Mouse (Mus musculus): Measurements from ENCODE around the gene Grb2. TPM values are rescaled to one million over a fixed set of nuclear protein-coding genes. Genes with fewer than 3 reads are reported as not detected.

Gene Grb2
- polyA plus RNA-seq, 2 experiments: 22.4 to 26.0 TPM

- no peaks in the 10 kb centered on the region for H3K36me3 ChIP-seq (replicated peaks; ENCODE audit: control insufficient read depth, insufficient read depth, low read depth)
- ATAC-seq (ENCODE audit: insufficient read depth) (no peak), DNase-seq (ENCODE audit: low read depth in 3 of 3, low spot score in 3 of 3) (no peak)
- no peak overlapping the region for H3K4me3 ChIP-seq (ENCODE audit: insufficient read depth in 1 of 2, low read depth in 2 of 2, low read length in 2 of 2)
- H3K9me3 ChIP-seq (ENCODE audit: control insufficient read depth, low read length): no peaks in the 10 kb centered on the region
- no peak for TF ChIP-seq EP300 (IDR thresholded peaks at IDR 0.05; ENCODE audit: low read depth)
- no peak for TF ChIP-seq CTCF (IDR thresholded peaks at IDR 0.05; ENCODE audit: low read depth)
- H3K27ac ChIP-seq: no peak overlapping the region
- peaks cover 7 to 30% of the 10 kb centered on the region in 2 experiments for H3K4me1 ChIP-seq (replicated peaks; ENCODE audit: control insufficient read depth in 2 of 2, insufficient read depth in 2 of 2, low read length in 1 of 2)
- H3K4me2 ChIP-seq (ENCODE audit: low read depth): no peak overlapping the region
- no peaks in the 10 kb centered on the region for H3K27me3 ChIP-seq (ENCODE audit: control insufficient read depth, insufficient read depth, low read length)
- H3K9ac ChIP-seq (replicated peaks): no peak overlapping the region
- WGBS (ENCODE audit: insufficient replicate concordance): 68% methylated on average over 3 of the region's 3 CpGs
Measured at GRCm38 (mm10) chr11:115677511-115677910, 30.9 kb downstream of the Grb2 start.

DNA sequence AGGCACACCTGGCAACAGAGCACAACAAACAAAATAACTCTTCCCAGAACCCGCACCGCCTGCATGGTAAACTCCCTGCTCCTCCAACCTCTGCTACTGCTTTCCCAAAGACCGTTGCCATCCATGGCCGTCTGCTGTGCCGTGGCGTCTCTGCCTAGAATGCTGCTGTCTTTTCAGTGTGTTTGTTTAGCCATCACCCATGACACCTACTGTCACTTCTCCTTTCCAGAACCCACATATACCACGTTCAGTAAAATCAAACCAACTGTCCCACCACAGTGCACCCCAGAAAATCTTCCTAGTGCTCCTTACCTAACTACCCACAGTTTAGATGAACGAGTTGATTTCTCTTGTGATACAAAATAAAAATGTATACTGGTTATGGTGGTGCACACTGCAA, 31.7 kb downstream of the Grb2 start:
- H3K27ac ChIP-seq: no peak overlapping the region
- WGBS (ENCODE audit: insufficient replicate concordance): 64% methylated on average over 8 of the region's 8 CpGs

DNA sequence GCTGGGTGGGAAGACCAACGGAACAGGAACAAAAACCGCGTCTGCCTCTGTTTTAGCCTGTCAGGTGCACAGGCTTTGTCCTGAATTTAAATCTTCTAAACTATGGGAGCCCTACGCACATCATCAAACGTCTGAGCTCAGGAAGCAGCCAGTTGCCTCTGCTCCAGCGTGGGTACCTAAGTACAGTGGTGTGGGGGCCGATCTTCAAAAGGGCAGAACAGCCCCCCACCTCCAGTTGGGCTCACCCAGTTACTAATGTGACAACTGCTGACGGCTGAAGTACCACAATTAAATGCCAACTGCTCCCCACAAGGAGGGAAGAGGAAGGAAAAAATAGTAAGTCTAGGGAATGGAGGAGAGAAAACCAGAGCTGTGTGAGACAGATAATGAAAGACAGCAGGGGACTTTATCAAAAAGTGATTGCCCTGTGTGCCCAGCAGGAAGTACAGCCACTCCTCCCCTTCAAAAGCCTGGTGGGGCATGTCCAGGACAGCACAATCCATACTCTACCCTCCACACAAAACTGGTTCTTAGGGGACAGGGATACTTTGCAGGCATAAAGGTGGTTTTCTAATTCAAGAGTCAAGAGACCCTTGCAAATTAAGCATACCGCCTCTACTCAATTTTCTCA, 34.0 kb downstream of the Grb2 start:
- H3K27ac ChIP-seq: no peak overlapping the region

More for the DNA sequence above, 31.7 kb downstream of the Grb2 start:
- DNase-seq (ENCODE audit: low read depth in 3 of 3, low spot score in 3 of 3) (no peak), ATAC-seq (ENCODE audit: insufficient read depth) (no peak)
- H3K36me3 ChIP-seq (replicated peaks; ENCODE audit: control insufficient read depth, insufficient read depth, low read depth): no peaks in the 10 kb centered on the region
- no peak overlapping the region for H3K4me3 ChIP-seq (ENCODE audit: insufficient read depth in 1 of 2, low read depth in 2 of 2, low read length in 2 of 2)
- H3K4me1 ChIP-seq (replicated peaks; ENCODE audit: control insufficient read depth in 2 of 2, insufficient read depth in 2 of 2, low read length in 1 of 2): peaks cover 9 to 34% of the 10 kb centered on the region in 2 experiments
- no peaks in the 10 kb centered on the region for H3K9me3 ChIP-seq (ENCODE audit: control insufficient read depth, low read length)
- no peaks in the 10 kb centered on the region for H3K27me3 ChIP-seq (ENCODE audit: control insufficient read depth, insufficient read depth, low read length)
- no peak overlapping the region for H3K9ac ChIP-seq (replicated peaks)
- no peak overlapping the region for H3K4me2 ChIP-seq (ENCODE audit: low read depth)
- no peak for TF ChIP-seq CTCF (IDR thresholded peaks at IDR 0.05; ENCODE audit: low read depth)
- no peak for TF ChIP-seq EP300 (IDR thresholded peaks at IDR 0.05; ENCODE audit: low read depth)

DNA sequence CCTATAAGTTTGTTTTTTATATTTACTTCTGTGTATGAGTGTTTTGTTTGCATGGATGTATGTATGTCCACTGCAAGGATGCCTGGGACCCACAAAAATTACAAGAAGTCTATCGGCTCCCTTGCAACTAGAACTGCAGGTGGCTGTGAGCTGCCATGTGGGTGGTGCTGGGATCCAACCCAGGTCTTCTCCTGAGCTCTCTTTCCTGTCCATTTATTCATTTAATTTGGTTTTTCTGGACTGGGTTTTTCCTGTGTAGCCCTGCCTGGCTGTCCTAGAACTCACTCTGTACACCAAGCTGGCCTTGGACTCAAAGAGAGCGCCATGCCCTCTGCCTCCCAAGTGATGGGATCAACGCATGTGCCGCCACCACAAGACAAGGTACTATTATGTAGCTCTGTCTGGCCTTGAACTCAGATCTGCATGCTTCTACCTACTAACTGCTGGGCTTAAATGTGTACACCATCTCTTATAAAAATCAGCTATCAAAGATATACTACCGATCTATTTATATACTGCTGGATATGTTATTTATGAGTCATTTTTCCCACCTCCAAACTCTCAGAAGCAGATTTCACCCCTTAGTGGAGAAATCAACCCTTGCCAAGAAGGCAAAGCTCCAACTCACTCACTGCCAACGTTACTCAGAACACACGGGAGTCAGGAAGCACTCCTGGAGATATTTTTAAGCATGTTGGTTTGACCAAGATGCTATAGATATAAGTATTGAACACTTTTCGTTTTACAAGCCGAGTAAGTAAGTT, 34.7 kb downstream of the Grb2 start:
- H3K9me3 ChIP-seq (ENCODE audit: control insufficient read depth, low read length): no peaks in the 10 kb centered on the region
- H3K36me3 ChIP-seq (replicated peaks; ENCODE audit: control insufficient read depth, insufficient read depth, low read depth): no peaks in the 10 kb centered on the region
- H3K27ac ChIP-seq: no peak overlapping the region
- no peak overlapping the region for H3K9ac ChIP-seq (replicated peaks)
- peak overlapping the region; percentile 20; the same call in 1 of the 2 replicates for H3K4me2 ChIP-seq (ENCODE audit: low read depth)
- 57% methylated on average over 9 of the region's 9 CpGs for WGBS (ENCODE audit: insufficient replicate concordance)
- ATAC-seq (ENCODE audit: insufficient read depth) (no peak), DNase-seq (ENCODE audit: low read depth in 3 of 3, low spot score in 3 of 3) (no peak)
- no peak overlapping the region for H3K4me3 ChIP-seq (ENCODE audit: insufficient read depth in 1 of 2, low read depth in 2 of 2, low read length in 2 of 2)
- no peaks in the 10 kb centered on the region for H3K27me3 ChIP-seq (ENCODE audit: control insufficient read depth, insufficient read depth, low read length)
- H3K4me1 ChIP-seq (replicated peaks; ENCODE audit: control insufficient read depth in 2 of 2, insufficient read depth in 2 of 2, low read length in 1 of 2): peaks cover 10 to 39% of the 10 kb centered on the region in 2 experiments
- no peak for TF ChIP-seq CTCF (IDR thresholded peaks at IDR 0.05; ENCODE audit: low read depth)
- TF ChIP-seq EP300 (IDR thresholded peaks at IDR 0.05; ENCODE audit: low read depth): no peak

More for the DNA sequence above, 34.0 kb downstream of the Grb2 start:
- 31% methylated on average over 9 of the region's 9 CpGs for WGBS (ENCODE audit: insufficient replicate concordance)
- DNase-seq (ENCODE audit: low read depth in 3 of 3, low spot score in 3 of 3) (no peak), ATAC-seq (ENCODE audit: insufficient read depth) (no peak)
- Histone ChIP-seq H3K4me3 (ENCODE audit: insufficient read depth in 1 of 2, low read depth in 2 of 2, low read length in 2 of 2) (no peak overlapping the region), H3K4me2 (ENCODE audit: low read depth) (peak overlapping the region; percentile 20), H3K4me1 (replicated peaks; ENCODE audit: control insufficient read depth in 2 of 2, insufficient read depth in 2 of 2, low read length in 1 of 2) (peaks cover 10 to 39% of the 10 kb centered on the region in 2 experiments), H3K27me3 (ENCODE audit: control insufficient read depth, insufficient read depth, low read length) (no peaks in the 10 kb centered on the region), H3K9ac (replicated peaks) (no peak overlapping the region), H3K36me3 (replicated peaks; ENCODE audit: control insufficient read depth, insufficient read depth, low read depth) (no peaks in the 10 kb centered on the region), H3K9me3 (ENCODE audit: control insufficient read depth, low read length) (no peaks in the 10 kb centered on the region)
- TF ChIP-seq CTCF (IDR thresholded peaks at IDR 0.05; ENCODE audit: low read depth): no peak
- no peak for TF ChIP-seq EP300 (IDR thresholded peaks at IDR 0.05; ENCODE audit: low read depth)

DNA sequence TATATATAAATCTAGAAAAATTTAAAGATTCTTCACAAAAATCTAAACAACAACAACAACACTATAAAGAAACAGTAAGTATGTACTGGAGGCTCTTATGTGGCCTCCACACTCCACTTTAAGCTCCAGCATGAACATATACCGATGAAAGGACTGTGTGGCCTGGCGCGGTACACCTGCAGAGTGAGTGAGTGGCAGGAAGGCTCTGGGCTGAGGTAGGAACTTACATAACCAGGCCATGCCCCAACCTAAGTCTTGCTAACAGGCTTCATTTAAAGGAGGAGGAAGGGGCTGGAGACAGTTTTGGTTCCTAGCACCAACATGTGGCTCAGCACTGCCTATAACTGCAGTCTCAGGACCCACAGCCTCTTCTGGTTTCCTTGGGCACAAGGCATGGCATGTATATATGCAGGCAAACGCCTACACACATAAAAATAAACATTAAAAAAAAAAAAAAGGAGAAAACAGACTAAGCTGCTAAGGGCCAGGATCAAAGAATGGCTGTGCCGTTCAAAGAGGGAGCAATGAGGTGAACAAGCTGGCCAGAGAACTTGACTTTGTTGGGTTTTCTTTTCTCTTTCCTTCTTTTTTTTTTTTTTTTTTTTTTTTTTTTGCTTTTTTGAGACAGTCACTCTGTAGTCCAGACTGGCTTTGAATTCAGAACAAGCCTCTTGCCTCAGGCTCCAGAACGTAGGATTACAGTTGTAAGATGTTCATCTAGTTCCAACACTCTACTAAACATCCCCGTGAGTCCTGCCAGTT, 36.0 kb downstream of the Grb2 start:
- Histone ChIP-seq H3K9me3 (ENCODE audit: control insufficient read depth, low read length) (no peaks in the 10 kb centered on the region), H3K27me3 (ENCODE audit: control insufficient read depth, insufficient read depth, low read length) (no peaks in the 10 kb centered on the region), H3K4me2 (ENCODE audit: low read depth) (no peak overlapping the region), H3K27ac (no peak overlapping the region), H3K4me1 (replicated peaks; ENCODE audit: control insufficient read depth in 2 of 2, insufficient read depth in 2 of 2, low read length in 1 of 2) (peaks cover 10 to 35% of the 10 kb centered on the region in 2 experiments), H3K36me3 (replicated peaks; ENCODE audit: control insufficient read depth, insufficient read depth, low read depth) (no peaks in the 10 kb centered on the region), H3K4me3 (ENCODE audit: insufficient read depth in 1 of 2, low read depth in 2 of 2, low read length in 2 of 2) (no peak overlapping the region), H3K9ac (replicated peaks) (no peak overlapping the region)
- 65% methylated on average over 7 of the region's 7 CpGs for WGBS (ENCODE audit: insufficient replicate concordance)
- TF ChIP-seq CTCF (IDR thresholded peaks at IDR 0.05; ENCODE audit: low read depth): no peak
- TF ChIP-seq EP300 (IDR thresholded peaks at IDR 0.05; ENCODE audit: low read depth): no peak
- no peak for ATAC-seq (ENCODE audit: insufficient read depth)
- DNase-seq (ENCODE audit: low read depth in 3 of 3, low spot score in 3 of 3): no peak

All from liver, embryonic 14.5 days (tissue).